Mouse (Mus musculus): ENCODE data around the gene Radil. TPM values are rescaled to one million over a fixed set of nuclear protein-coding genes. Genes with fewer than 3 reads are reported as not detected.

Radil gene
- polyA plus RNA-seq (2015; fragmentation: Nextera tagmentation; extraction: Ambion mirVana), result 9.6 and 17.6 TPM in 2 replicates

DNA sequence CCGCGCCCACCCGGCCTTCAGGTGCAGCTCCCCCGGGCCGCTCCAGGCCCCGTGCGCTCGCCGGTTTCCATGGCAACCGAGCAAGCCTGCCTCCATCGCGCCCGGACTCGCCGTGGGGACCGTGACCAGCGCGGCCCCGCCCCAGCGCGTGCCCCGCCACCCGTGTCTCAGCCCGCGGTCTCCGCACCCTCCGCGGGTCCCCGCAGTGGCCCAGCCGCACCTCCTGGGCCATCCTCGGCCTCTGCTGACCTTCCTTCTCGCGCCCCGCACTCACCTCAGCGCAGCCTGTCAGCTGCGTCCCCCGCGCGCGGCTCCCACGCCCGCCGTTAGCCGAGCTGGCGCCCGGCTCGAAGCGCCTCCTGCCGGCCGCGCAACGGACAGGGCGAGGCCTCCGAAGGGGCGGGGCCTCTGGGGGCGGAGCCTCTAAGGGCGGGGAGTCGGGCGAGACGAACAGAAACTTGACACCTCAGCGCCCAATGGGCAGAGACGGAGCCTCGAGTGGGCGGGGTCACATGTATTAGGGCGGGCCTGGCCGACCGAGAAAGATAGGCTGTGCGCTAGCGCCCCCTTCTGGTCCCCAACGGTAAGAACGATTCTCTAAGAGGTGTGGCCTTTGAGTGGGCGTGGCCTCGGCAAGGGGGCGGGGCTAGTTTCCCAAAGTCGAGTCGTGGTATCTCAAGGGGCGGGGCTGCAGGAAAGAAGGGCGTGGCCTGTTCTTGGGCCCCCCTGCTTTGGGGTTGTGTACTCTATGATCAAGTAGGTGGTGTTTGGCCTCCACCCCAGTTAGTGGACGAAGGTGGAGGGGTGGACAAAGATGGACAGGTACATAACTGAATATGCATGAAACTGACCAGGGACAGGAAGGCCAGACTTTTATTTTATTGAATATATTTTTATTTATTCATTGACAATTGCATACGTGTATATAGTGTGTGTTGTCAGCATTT lies at the start of gene Radil:
Gene Radil, minus strand, starts transcription at position 393 of the 947 bp plus-strand sequence.
- Histone ChIP-seq H3K9ac (replicated peaks; ENCODE audit: low read depth, low read length) (peak within 1 kb of the TSS; percentile 69), H3K4me2 (ENCODE audit: low read length) (peak within 1 kb of the TSS; percentile 94), H3K4me1 (replicated peaks; ENCODE audit: control insufficient read depth, insufficient read depth, low read length) (peaks cover 13% of the 10 kb centered on the region), H3K27ac (ENCODE audit: low read length) (peak within 1 kb of the TSS; percentile 10; the same call in 1 of the 2 replicates), H3K4me3 (replicated peaks; ENCODE audit: low read length) (peak within 1 kb of the TSS; percentile 68), H3K36me3 (ENCODE audit: control insufficient read depth, insufficient read depth) (no peaks in the 10 kb centered on the region), H3K9me3 (ENCODE audit: control insufficient read depth, low read length) (no peaks in the 10 kb centered on the region), H3K27me3 (replicated peaks; ENCODE audit: control insufficient read depth, insufficient read depth, low read length) (0 out of 2 replicates have a peak, but pooled peaks cover 3% of the 10 kb centered on the region)
- WGBS, result 2% methylated on average over 79 of the region's 80 CpGs
- peak; percentile 91 for ATAC-seq

- Histone ChIP-seq H3K4me1 (replicated peaks; ENCODE audit: control insufficient read depth, insufficient read depth, low read length) (peaks cover 18% of the 10 kb centered on the region), H3K4me2 (ENCODE audit: low read length) (no peak overlapping the region), H3K36me3 (ENCODE audit: control insufficient read depth, insufficient read depth) (no peaks in the 10 kb centered on the region), H3K4me3 (replicated peaks; ENCODE audit: low read length) (no peak overlapping the region), H3K27me3 (replicated peaks; ENCODE audit: control insufficient read depth, insufficient read depth, low read length) (no peaks in the 10 kb centered on the region), H3K27ac (ENCODE audit: low read length) (no peak overlapping the region), H3K9ac (replicated peaks; ENCODE audit: low read depth, low read length) (no peak overlapping the region), H3K9me3 (ENCODE audit: control insufficient read depth, low read length) (no peaks in the 10 kb centered on the region)
- 86% methylated on average over 6 of the region's 6 CpGs for WGBS
- no peak for ATAC-seq
These were observed 46.9 kb upstream of the Radil start for GRCm38 (mm10) chr5:142597648-142598390.

DNA sequence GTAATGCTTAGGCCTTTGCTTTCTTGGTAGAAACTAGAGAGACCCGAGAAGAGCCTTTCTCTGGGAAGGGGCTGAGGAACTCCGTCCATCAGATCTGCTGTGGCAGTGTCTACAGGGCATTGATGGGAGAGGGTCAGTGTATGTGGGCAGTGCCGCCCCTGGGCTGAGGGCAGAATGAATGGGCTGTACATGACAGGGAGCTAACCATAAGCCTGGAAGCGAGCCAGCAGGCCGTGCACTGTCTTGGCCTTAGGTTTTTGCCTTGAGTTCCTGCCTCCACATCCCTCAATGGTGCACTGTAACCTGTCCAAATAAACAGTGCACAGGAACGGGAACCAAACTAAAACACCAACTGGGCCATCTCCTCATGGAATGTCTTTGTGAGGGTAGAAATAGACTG lies 45.8 kb upstream of the Radil start:
- H3K9ac ChIP-seq (replicated peaks; ENCODE audit: low read depth, low read length), result no peak overlapping the region
- peak overlapping the region; percentile 77; the same call in 1 of the 2 replicates for H3K27ac ChIP-seq (ENCODE audit: low read length)
- no peaks in the 10 kb centered on the region for H3K9me3 ChIP-seq (ENCODE audit: control insufficient read depth, low read length)
- ATAC-seq, result no peak
- WGBS, result 77% methylated on average over 6 of the region's 6 CpGs
- H3K36me3 ChIP-seq (ENCODE audit: control insufficient read depth, insufficient read depth), result no peaks in the 10 kb centered on the region
- H3K4me1 ChIP-seq (replicated peaks; ENCODE audit: control insufficient read depth, insufficient read depth, low read length), result peaks cover 15% of the 10 kb centered on the region
- H3K4me2 ChIP-seq (ENCODE audit: low read length), result no peak overlapping the region
- no peak overlapping the region for H3K4me3 ChIP-seq (replicated peaks; ENCODE audit: low read length)
- H3K27me3 ChIP-seq (replicated peaks; ENCODE audit: control insufficient read depth, insufficient read depth, low read length), result no peaks in the 10 kb centered on the region

DNA sequence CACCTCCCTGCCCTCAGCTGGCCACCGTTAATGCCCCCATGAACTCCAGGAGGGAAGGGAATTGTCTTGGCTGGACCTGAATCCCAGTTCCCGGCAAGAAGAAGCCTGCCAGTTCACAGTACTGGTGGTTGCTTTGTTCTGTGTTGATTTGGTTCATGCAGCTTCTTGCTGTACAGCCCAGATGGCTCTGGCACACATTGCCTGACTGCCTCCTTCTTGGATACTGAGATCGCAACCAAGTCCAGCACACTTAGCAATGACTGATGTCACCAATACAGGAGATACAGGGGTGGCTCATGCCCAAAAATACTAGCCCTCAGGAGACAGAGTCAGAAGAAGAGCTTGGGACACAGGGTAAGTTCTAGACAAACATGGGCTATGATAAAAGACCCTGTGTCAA lies 44.8 kb upstream of the Radil start:
- Histone ChIP-seq H3K9me3 (ENCODE audit: control insufficient read depth, low read length) (no peaks in the 10 kb centered on the region), H3K36me3 (ENCODE audit: control insufficient read depth, insufficient read depth) (no peaks in the 10 kb centered on the region), H3K4me2 (ENCODE audit: low read length) (no peak overlapping the region), H3K4me3 (replicated peaks; ENCODE audit: low read length) (no peak overlapping the region), H3K4me1 (replicated peaks; ENCODE audit: control insufficient read depth, insufficient read depth, low read length) (peaks cover 19% of the 10 kb centered on the region), H3K9ac (replicated peaks; ENCODE audit: low read depth, low read length) (no peak overlapping the region), H3K27ac (ENCODE audit: low read length) (peak overlapping the region; percentile 77), H3K27me3 (replicated peaks; ENCODE audit: control insufficient read depth, insufficient read depth, low read length) (no peaks in the 10 kb centered on the region)
- peak; percentile 88 for ATAC-seq
- WGBS, result 35% methylated on average over 3 of the region's 3 CpGs

DNA sequence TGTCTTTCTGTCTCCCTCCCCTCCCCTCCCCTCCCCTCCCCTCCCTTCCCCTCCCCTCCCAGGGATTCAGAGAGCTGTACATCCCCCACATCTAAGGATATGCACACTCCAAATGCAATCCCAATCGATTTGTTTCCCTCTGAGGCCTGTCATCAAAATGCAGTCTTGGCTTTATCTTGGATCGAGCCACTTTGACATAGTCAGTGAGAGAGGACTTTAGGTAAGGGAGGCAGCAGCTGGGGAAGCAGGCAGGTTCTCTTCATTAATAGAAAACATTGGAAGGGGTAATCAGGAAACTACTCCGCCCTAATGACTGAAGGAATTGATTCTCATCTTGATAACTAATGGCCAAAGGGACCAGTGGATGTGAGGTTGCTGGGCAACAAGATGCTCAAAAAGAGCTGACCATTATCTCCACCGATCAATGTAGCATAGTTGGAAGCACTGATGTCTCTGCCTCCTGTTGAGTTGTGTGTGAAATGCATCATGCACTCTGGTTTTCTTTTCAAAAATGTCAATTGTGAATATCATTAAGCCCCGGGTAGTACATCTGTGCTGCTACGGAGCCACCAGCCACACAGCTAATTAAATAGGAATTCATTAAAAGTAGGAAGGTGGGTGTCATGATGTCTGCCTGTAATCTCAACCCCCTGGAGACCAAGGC lies 40.2 kb upstream of the Radil start:
- WGBS, result 32% methylated on average over 6 of the region's 6 CpGs
- H3K27me3 ChIP-seq (replicated peaks; ENCODE audit: control insufficient read depth, insufficient read depth, low read length), result no peaks in the 10 kb centered on the region
- no peaks in the 10 kb centered on the region for H3K36me3 ChIP-seq (ENCODE audit: control insufficient read depth, insufficient read depth)
- peaks cover 33% of the 10 kb centered on the region for H3K4me1 ChIP-seq (replicated peaks; ENCODE audit: control insufficient read depth, insufficient read depth, low read length)
- no peaks in the 10 kb centered on the region for H3K9me3 ChIP-seq (ENCODE audit: control insufficient read depth, low read length)
- H3K27ac ChIP-seq (ENCODE audit: low read length), result peak overlapping the region; percentile 53; the same call in 1 of the 2 replicates
- H3K4me3 ChIP-seq (replicated peaks; ENCODE audit: low read length), result no peak overlapping the region
- no peak overlapping the region for H3K4me2 ChIP-seq (ENCODE audit: low read length)
- no peak overlapping the region for H3K9ac ChIP-seq (replicated peaks; ENCODE audit: low read depth, low read length)
- ATAC-seq, result no peak

DNA sequence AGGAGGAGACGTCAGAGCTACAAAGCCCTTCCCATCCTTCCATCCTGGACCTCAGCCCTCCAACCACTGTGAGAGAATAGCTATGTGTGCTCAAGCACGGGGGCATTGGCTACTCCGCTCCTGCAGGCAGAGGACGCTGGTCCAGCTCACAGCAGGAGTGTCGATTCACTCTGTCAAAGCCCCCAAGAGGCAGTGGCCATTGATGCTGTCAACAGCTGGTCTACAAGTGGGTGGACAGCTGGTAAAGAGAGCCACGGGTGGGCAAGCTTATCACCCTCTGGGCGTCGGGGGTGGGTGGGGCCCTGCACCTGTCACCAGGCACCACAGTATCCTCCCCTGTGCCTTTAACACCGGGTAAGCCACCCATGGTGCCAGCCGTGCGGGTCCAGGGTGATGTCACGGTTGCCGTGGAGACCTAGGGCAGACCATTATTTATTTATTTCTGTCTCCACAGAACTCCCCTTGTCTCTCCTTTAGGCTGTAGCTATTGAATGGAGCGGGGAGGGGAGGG lies 32.8 kb upstream of the Radil start:
- Histone ChIP-seq H3K4me2 (ENCODE audit: low read length) (peak overlapping the region; percentile 2; the same call in 1 of the 2 replicates), H3K9me3 (ENCODE audit: control insufficient read depth, low read length) (peaks cover under 1% of the 10 kb centered on the region; the same call in 1 of the 2 replicates), H3K4me1 (replicated peaks; ENCODE audit: control insufficient read depth, insufficient read depth, low read length) (peaks cover 27% of the 10 kb centered on the region), H3K9ac (replicated peaks; ENCODE audit: low read depth, low read length) (no peak overlapping the region), H3K36me3 (ENCODE audit: control insufficient read depth, insufficient read depth) (peaks cover 4% of the 10 kb centered on the region; the same call in 1 of the 2 replicates), H3K27ac (ENCODE audit: low read length) (peak overlapping the region; percentile 70), H3K27me3 (replicated peaks; ENCODE audit: control insufficient read depth, insufficient read depth, low read length) (no peaks in the 10 kb centered on the region), H3K4me3 (replicated peaks; ENCODE audit: low read length) (no peak overlapping the region)
- 10% methylated on average over 14 of the region's 14 CpGs for WGBS
- peak; percentile 91 for ATAC-seq

DNA sequence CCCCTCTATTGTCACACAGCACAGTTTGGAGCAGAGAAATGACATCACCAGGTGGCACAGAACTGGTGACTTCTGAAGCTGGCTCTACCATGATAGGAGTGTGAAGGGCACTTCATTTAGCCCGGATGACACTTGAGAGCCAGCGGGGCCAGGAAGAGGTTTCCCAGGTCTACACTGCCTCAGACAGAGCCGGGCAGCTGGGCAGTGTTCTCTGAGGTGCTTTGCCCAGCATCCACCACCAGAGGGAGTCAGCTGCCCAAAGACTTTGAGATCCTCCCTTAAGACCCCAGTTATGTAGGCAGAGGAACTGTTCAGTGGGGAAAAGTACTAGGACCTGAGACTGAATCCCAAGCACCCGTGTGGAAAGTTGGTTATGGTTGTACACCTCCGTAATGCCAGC lies 30.6 kb upstream of the Radil start:
- peaks cover 5% of the 10 kb centered on the region; the same call in 1 of the 2 replicates for H3K9me3 ChIP-seq (ENCODE audit: control insufficient read depth, low read length)
- WGBS, result 10% methylated on average over 5 of the region's 5 CpGs

DNA sequence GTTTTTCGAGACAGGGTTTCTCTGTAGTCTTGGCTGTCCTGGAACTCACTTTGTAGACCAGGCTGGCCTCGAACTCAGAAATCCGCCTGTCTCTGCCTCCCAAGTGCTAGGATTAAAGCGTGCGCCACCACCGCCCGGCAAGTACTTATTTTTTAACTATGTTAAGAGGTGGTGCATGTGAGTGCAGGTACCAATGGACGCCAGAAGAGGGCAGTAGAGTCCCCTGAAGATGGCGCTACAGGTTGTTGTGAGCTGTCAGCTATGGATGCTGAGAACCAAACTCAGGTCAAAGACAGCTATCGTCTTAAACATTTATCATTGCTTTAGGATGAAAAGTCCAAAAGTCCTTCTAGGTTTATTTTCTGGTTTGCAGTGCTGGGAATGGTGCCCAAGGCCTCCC lies 27.3 kb upstream of the Radil start:
- ATAC-seq, result no peak
- Histone ChIP-seq H3K36me3 (ENCODE audit: control insufficient read depth, insufficient read depth) (peaks cover 10% of the 10 kb centered on the region), H3K27ac (ENCODE audit: low read length) (no peak overlapping the region), H3K9me3 (ENCODE audit: control insufficient read depth, low read length) (peaks cover 5% of the 10 kb centered on the region; the same call in 1 of the 2 replicates), H3K4me2 (ENCODE audit: low read length) (no peak overlapping the region), H3K27me3 (replicated peaks; ENCODE audit: control insufficient read depth, insufficient read depth, low read length) (no peaks in the 10 kb centered on the region), H3K4me3 (replicated peaks; ENCODE audit: low read length) (no peak overlapping the region), H3K9ac (replicated peaks; ENCODE audit: low read depth, low read length) (no peak overlapping the region), H3K4me1 (replicated peaks; ENCODE audit: control insufficient read depth, insufficient read depth, low read length) (peaks cover 14% of the 10 kb centered on the region)
- 91% methylated on average over 10 of the region's 10 CpGs for WGBS

More for the DNA sequence above, 30.6 kb upstream of the Radil start:
- Histone ChIP-seq H3K9ac (replicated peaks; ENCODE audit: low read depth, low read length) (no peak overlapping the region), H3K27ac (ENCODE audit: low read length) (no peak overlapping the region), H3K36me3 (ENCODE audit: control insufficient read depth, insufficient read depth) (peaks cover 9% of the 10 kb centered on the region), H3K4me2 (ENCODE audit: low read length) (no peak overlapping the region), H3K4me3 (replicated peaks; ENCODE audit: low read length) (no peak overlapping the region), H3K4me1 (replicated peaks; ENCODE audit: control insufficient read depth, insufficient read depth, low read length) (peaks cover 23% of the 10 kb centered on the region), H3K27me3 (replicated peaks; ENCODE audit: control insufficient read depth, insufficient read depth, low read length) (no peaks in the 10 kb centered on the region)
- no peak for ATAC-seq

Data from forebrain, embryonic 16.5 days (tissue).